Mouse (Mus musculus) heart, embryonic 11.5 days (tissue): Measurements from ENCODE around the gene Ddx19a. TPM values are rescaled to one million over a fixed set of nuclear protein-coding genes. Genes with fewer than 3 reads are reported as not detected.
"Not testable (repeated sequence)": the region's sequence is repeated elsewhere in the genome, so short reads cannot be mapped to it uniquely, and the experiment has no call there.

Experiments used
- ATAC-seq: fragments of 200-750 bp; cut with Nextera tagmentation; replicated peaks from 2 replicates; pipeline ENCODE4 v1.8.0; 2017; ENCODE audit warnings: moderate library complexity; ENCODE audit not compliant: insufficient number of reproducible peaks, low FRiP score, low TSS enrichment
- H3K27ac ChIP-seq: fragments of 300-500 bp; sonication (generic); 2 replicates; pipeline ENCODE4 v1.5.1; 2014; ENCODE audit warnings: mild to moderate bottlenecking, low read depth, low read length
- H3K27me3 ChIP-seq: fragments of 300-500 bp; sonication (generic); 2 replicates; pipeline ENCODE4 v1.6.1; 2014; ENCODE audit warnings: mild to moderate bottlenecking, low read length, mixed read lengths; ENCODE audit not compliant: control insufficient read depth, insufficient read depth
- H3K36me3 ChIP-seq: fragments of 300-500 bp; sonication (generic); 2 replicates; pipeline ENCODE4 v1.6.1; 2014; ENCODE audit warnings: mild to moderate bottlenecking, low read length, moderate library complexity, mixed read lengths; ENCODE audit not compliant: control insufficient read depth, insufficient read depth
- H3K4me1 ChIP-seq: fragments of 300-500 bp; sonication (generic); 2 replicates; pipeline ENCODE4 v1.6.1; 2014; ENCODE audit warnings: low read length; ENCODE audit not compliant: control insufficient read depth, insufficient read depth
- H3K4me2 ChIP-seq: fragments of 300-500 bp; sonication (generic); 2 replicates; pipeline ENCODE4 v1.6.1; 2014; ENCODE audit warnings: mild to moderate bottlenecking, moderate library complexity
- H3K4me3 ChIP-seq: fragments of 300-500 bp; sonication (generic); 2 replicates; pipeline ENCODE4 v1.5.1; 2014; ENCODE audit warnings: low read depth, low read length
- H3K9ac ChIP-seq: fragments of 300-500 bp; sonication (generic); 2 replicates; pipeline ENCODE4 v1.6.1; 2014; ENCODE audit warnings: mild to moderate bottlenecking, low read depth, low read length, moderate library complexity
- H3K9me3 ChIP-seq: fragments of 300-500 bp; sonication (generic); replicated peaks from 2 replicates; pipeline ENCODE4 v1.6.1; 2016; ENCODE audit warnings: low read length; ENCODE audit not compliant: control insufficient read depth
- WGBS: fragments of 180-500 bp; shearing (Covaris S2); extraction: QIAGEN DNeasy Blood & Tissue Kit; methylation state at CpG from one replicate; pipeline ENCODE4 v1.1.7; 2014; ENCODE audit not compliant: insufficient replicate concordance; 5-methylcytosine and 5-hydroxymethylcytosine counted together
- polyA plus RNA-seq: library from polyadenylated mRNA; unstranded; fragments of >200 nt; fragmentation: Nextera tagmentation; extraction: Ambion mirVana; gene quantifications from 2 replicates; pipeline ENCODE4 v1.2.1, GENCODE M21; 2014

Gene Ddx19a
- polyA plus RNA-seq, 1 experiment from 2014 or later, result 23.4 TPM

- no peaks in the 10 kb centered on the region for H3K9me3 ChIP-seq
- no peak overlapping the region for H3K27ac ChIP-seq
- no peak overlapping the region for H3K4me3 ChIP-seq
- no peak overlapping the region for H3K9ac ChIP-seq
- H3K4me2 ChIP-seq, result peak overlapping the region; percentile 40
- H3K27me3 ChIP-seq, result no peaks in the 10 kb centered on the region
- 68% methylated on average over 3 of the region's 3 CpGs for WGBS
- H3K4me1 ChIP-seq, result peaks cover 32% of the 10 kb centered on the region
- no peak for ATAC-seq
- no peaks in the 10 kb centered on the region for H3K36me3 ChIP-seq
These were observed 65.2 kb downstream of the Ddx19a start for GRCm38 (mm10) chr8:110932444-110932843.

- H3K4me3 ChIP-seq, result no peak overlapping the region
- peak; percentile 77 for ATAC-seq
These were observed 66.2 kb downstream of the Ddx19a start for GRCm38 (mm10) chr8:110931176-110931939.

GRCm38 (mm10) chr8:110929672-110930071 is 67.9 kb downstream of the Ddx19a start:
- not testable (repeated sequence) for H3K27ac ChIP-seq, H3K4me3 ChIP-seq, H3K36me3 ChIP-seq, H3K27me3 ChIP-seq, H3K9me3 ChIP-seq, ATAC-seq, H3K9ac ChIP-seq, H3K4me2 ChIP-seq
- H3K4me1 ChIP-seq, result peaks cover 41% of the 10 kb centered on the region
- WGBS, result 94% methylated on average over 6 of the region's 8 CpGs

More at GRCm38 (mm10) chr8:110931176-110931939, 66.2 kb downstream of the Ddx19a start:
- Histone ChIP-seq H3K27me3 (no peaks in the 10 kb centered on the region), H3K4me1 (peaks cover 38% of the 10 kb centered on the region), H3K9me3 (no peaks in the 10 kb centered on the region), H3K9ac (no peak overlapping the region), H3K27ac (peak overlapping the region; percentile 41), H3K36me3 (no peaks in the 10 kb centered on the region), H3K4me2 (peak overlapping the region; percentile 40)
- 44% methylated on average over 12 of the region's 12 CpGs for WGBS

GRCm38 (mm10) chr8:110929066-110929465 is 68.5 kb downstream of the Ddx19a start:
- Histone ChIP-seq H3K4me1 (peaks cover 41% of the 10 kb centered on the region), H3K9ac (no peak overlapping the region), H3K4me3 (no peak overlapping the region), H3K36me3 (no peaks in the 10 kb centered on the region), H3K9me3 (no peaks in the 10 kb centered on the region), H3K27me3 (no peaks in the 10 kb centered on the region), H3K27ac (no peak overlapping the region), H3K4me2 (no peak overlapping the region)
- 45% methylated on average over 5 of the region's 5 CpGs for WGBS
- no peak for ATAC-seq

GRCm38 (mm10) chr8:110928435-110928834 is 69.2 kb downstream of the Ddx19a start:
- no peak overlapping the region for H3K9ac ChIP-seq
- peaks cover 41% of the 10 kb centered on the region for H3K4me1 ChIP-seq
- no peak overlapping the region; the same call in 1 of the 2 replicates for H3K4me2 ChIP-seq
- H3K36me3 ChIP-seq, result no peaks in the 10 kb centered on the region
- H3K9me3 ChIP-seq, result no peaks in the 10 kb centered on the region
- H3K27ac ChIP-seq, result peak overlapping the region; percentile 31; the same call in 1 of the 2 replicates
- WGBS, result 67% methylated on average over 7 of the region's 7 CpGs
- no peak for ATAC-seq
- no peak overlapping the region for H3K4me3 ChIP-seq
- no peaks in the 10 kb centered on the region for H3K27me3 ChIP-seq

- Histone ChIP-seq H3K27ac (no peak overlapping the region), H3K4me3 (no peak overlapping the region), H3K27me3 (no peaks in the 10 kb centered on the region), H3K9me3 (no peaks in the 10 kb centered on the region), H3K9ac (no peak overlapping the region), H3K4me1 (peaks cover 41% of the 10 kb centered on the region), H3K36me3 (no peaks in the 10 kb centered on the region), H3K4me2 (no peak overlapping the region)
- no peak for ATAC-seq
- 59% methylated on average over 4 of the region's 5 CpGs for WGBS
These were observed 70.9 kb downstream of the Ddx19a start for GRCm38 (mm10) chr8:110926690-110927089.

GRCm38 (mm10) chr8:110925691-110926140 is 71.9 kb downstream of the Ddx19a start:
- no peaks in the 10 kb centered on the region for H3K27me3 ChIP-seq
- no peaks in the 10 kb centered on the region for H3K9me3 ChIP-seq
- H3K4me2 ChIP-seq, result no peak overlapping the region
- H3K9ac ChIP-seq, result no peak overlapping the region
- no peak overlapping the region for H3K4me3 ChIP-seq
- 73% methylated on average over 8 of the region's 8 CpGs for WGBS
- no peak overlapping the region for H3K27ac ChIP-seq
- no peaks in the 10 kb centered on the region for H3K36me3 ChIP-seq
- peaks cover 41% of the 10 kb centered on the region for H3K4me1 ChIP-seq
- ATAC-seq, result no peak
